Mouse (Mus musculus) embryonic facial prominence, embryonic 11.5 days (tissue): Measurements from ENCODE around the gene Stk10. TPM values are rescaled to one million over a fixed set of nuclear protein-coding genes. Genes with fewer than 3 reads are reported as not detected.

ENCODE experiments used
- ATAC-seq: fragments of 200-750 bp; cut with Nextera tagmentation; replicated peaks from 2 replicates; pipeline ENCODE4 v1.8.0; 2017; ENCODE audit warnings: low read depth; ENCODE audit not compliant: insufficient number of reproducible peaks, low FRiP score, low TSS enrichment
- DNase-seq: peaks from one replicate; pipeline ENCODE4 v3.0.0-alpha.2; 2015; ENCODE audit warnings: low spot score
- H3K27ac ChIP-seq: fragments of 300-500 bp; sonication (generic); replicated peaks from 2 replicates; pipeline ENCODE4 v1.5.1; 2014; ENCODE audit warnings: mild to moderate bottlenecking, low read depth, low read length, control low read depth
- H3K27me3 ChIP-seq: fragments of 300-500 bp; sonication (generic); 2 replicates; pipeline ENCODE4 v1.6.1; 2014; ENCODE audit warnings: mild to moderate bottlenecking, low read length, moderate library complexity, mixed read lengths; ENCODE audit not compliant: control insufficient read depth, insufficient read depth
- H3K36me3 ChIP-seq: fragments of 300-500 bp; sonication (generic); replicated peaks from 2 replicates; pipeline ENCODE4 v1.6.1; 2014; ENCODE audit warnings: low read depth, mild to moderate bottlenecking, low read length, moderate library complexity, mixed read lengths; ENCODE audit not compliant: control insufficient read depth, insufficient read depth
- H3K4me1 ChIP-seq: fragments of 300-500 bp; sonication (generic); 2 replicates; pipeline ENCODE4 v1.6.1; 2014; ENCODE audit warnings: low read length, mixed read lengths; ENCODE audit not compliant: control insufficient read depth, insufficient read depth
- H3K4me2 ChIP-seq: fragments of 300-500 bp; sonication (generic); 2 replicates; pipeline ENCODE4 v1.6.1; 2014; ENCODE audit warnings: low read depth, mild to moderate bottlenecking, control low read depth, low read length, moderate library complexity
- H3K4me3 ChIP-seq: fragments of 300-500 bp; sonication (generic); 2 replicates; pipeline ENCODE4 v1.5.1; 2014; ENCODE audit warnings: low read depth, low read length, control low read depth
- H3K9ac ChIP-seq: fragments of 300-500 bp; sonication (generic); replicated peaks from 2 replicates; pipeline ENCODE4 v1.6.1; 2014; ENCODE audit warnings: mild to moderate bottlenecking, control low read depth, low read length
- H3K9me3 ChIP-seq: fragments of 300-500 bp; sonication (generic); replicated peaks from 2 replicates; pipeline ENCODE4 v1.6.1; 2016; ENCODE audit warnings: mild to moderate bottlenecking, low read length, inconsistent platforms, mixed read lengths; ENCODE audit not compliant: control insufficient read depth
- WGBS: fragments of 180-500 bp; shearing (Covaris S2); extraction: QIAGEN DNeasy Blood & Tissue Kit; methylation state at CpG from one replicate; pipeline ENCODE4 v1.1.7; 2014; 5-methylcytosine and 5-hydroxymethylcytosine counted together
- polyA plus RNA-seq: library from polyadenylated mRNA; unstranded; fragments of >200 nt; fragmentation: Nextera tagmentation; extraction: Ambion mirVana; gene quantifications from 2 replicates; pipeline ENCODE4 v1.2.1, GENCODE M21; 2014

Stk10 gene
- polyA plus RNA-seq, 1 experiment from 2014 or later = 1.4 TPM

DNA sequence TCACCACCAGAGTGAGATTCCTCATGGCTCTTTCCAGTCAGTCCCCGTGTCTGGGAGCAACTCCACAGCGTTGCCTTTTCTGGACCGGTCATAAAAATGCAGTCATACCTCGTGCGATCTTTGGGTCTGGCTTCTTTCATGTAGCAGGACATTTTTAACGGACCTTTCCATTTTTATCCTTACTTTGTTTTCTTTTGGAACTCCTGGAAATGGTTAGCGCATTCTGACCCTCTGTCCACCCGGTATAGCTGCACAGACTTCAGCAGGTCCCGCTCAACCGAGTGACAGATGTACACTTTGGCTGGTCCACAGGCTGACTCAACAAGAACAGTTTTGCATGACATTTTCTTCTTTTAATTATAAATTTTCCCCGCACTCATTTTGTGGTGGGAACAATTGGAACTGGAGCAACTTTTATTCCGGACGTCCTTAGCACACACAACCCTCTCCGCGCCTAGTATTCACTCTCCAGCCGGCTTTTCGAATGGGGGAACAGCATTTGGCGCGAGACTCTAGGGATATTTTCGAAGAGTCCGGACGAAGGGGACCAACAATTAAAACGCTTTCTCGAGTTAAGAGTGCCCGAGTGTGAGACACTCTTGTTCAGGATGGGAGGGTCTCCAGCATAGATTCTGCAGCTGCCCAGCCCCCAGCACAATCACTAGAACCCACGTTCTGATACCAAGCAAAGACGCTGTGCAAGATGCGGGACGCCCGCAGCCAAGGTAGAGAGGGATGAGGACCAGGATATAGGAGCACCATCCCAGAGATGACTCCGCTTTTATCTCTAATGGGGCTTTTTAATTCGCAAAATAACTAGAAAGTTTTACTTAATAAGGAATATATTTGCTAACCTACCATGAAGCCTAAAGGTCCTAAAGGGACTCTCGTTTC lies 987 bp upstream of the Stk10 start, which contains the start of gene Efcab9:
Gene Efcab9, minus strand, starts transcription at position 211 of the 894 bp plus-strand sequence.
- ATAC-seq (no peak), DNase-seq (peak; percentile 24)
- H3K4me3 ChIP-seq = peak within 1 kb of the TSS; percentile 59
- H3K36me3 ChIP-seq = no peaks in the 10 kb centered on the region
- no peaks in the 10 kb centered on the region; the same call in none of the 2 replicates for H3K4me1 ChIP-seq
- 6% methylated on average over 33 of the region's 33 CpGs for WGBS
- peak within 1 kb of the TSS; percentile 98 for H3K4me2 ChIP-seq
- H3K9me3 ChIP-seq = no peaks in the 10 kb centered on the region
- H3K9ac ChIP-seq = peak within 1 kb of the TSS; percentile 38
- no peak within 1 kb of the TSS for H3K27ac ChIP-seq
- 0 out of 2 replicates have a peak, but pooled peaks cover 2% of the 10 kb centered on the region for H3K27me3 ChIP-seq

GRCm38 (mm10) chr11:32533482-32534261 lies 567 bp downstream of the Stk10 start:
- DNase-seq (peak; percentile 32), ATAC-seq (peak; percentile 12; the same call in 1 of the 2 replicates)
- no peaks in the 10 kb centered on the region for H3K9me3 ChIP-seq
- H3K27me3 ChIP-seq = 0 out of 2 replicates have a peak, but pooled peaks cover 2% of the 10 kb centered on the region
- H3K4me3 ChIP-seq = peak overlapping the region; percentile 59
- H3K36me3 ChIP-seq = no peaks in the 10 kb centered on the region
- WGBS = under 1% methylated on average over 24 of the region's 24 CpGs
- H3K9ac ChIP-seq = peak overlapping the region; percentile 38
- no peak overlapping the region for H3K27ac ChIP-seq
- peak overlapping the region; percentile 98 for H3K4me2 ChIP-seq
- H3K4me1 ChIP-seq = no peaks in the 10 kb centered on the region; the same call in none of the 2 replicates

- Histone ChIP-seq H3K9me3 (no peaks in the 10 kb centered on the region), H3K27ac (no peak overlapping the region), H3K4me3 (no peak overlapping the region), H3K9ac (no peak overlapping the region), H3K27me3 (0 out of 2 replicates have a peak, but pooled peaks cover 2% of the 10 kb centered on the region), H3K4me1 (no peaks in the 10 kb centered on the region; the same call in none of the 2 replicates), H3K4me2 (no peak overlapping the region; the same call in 1 of the 2 replicates), H3K36me3 (no peaks in the 10 kb centered on the region)
- 72% methylated on average over 7 of the region's 7 CpGs for WGBS
- no peak for ATAC-seq
- no peak for DNase-seq
These were observed 1.5 kb downstream of the Stk10 start for GRCm38 (mm10) chr11:32534453-32535075.

- no peak for ATAC-seq
- 91% methylated on average over 4 of the region's 4 CpGs for WGBS
These were observed 2.5 kb downstream of the Stk10 start for GRCm38 (mm10) chr11:32535646-32536045.

GRCm38 (mm10) chr11:32536954-32537353 lies 3.8 kb downstream of the Stk10 start:
- Histone ChIP-seq H3K4me3 (no peak overlapping the region), H3K9me3 (no peaks in the 10 kb centered on the region), H3K9ac (no peak overlapping the region), H3K27ac (no peak overlapping the region), H3K27me3 (0 out of 2 replicates have a peak, but pooled peaks cover 2% of the 10 kb centered on the region), H3K4me1 (no peaks in the 10 kb centered on the region; the same call in none of the 2 replicates), H3K36me3 (no peaks in the 10 kb centered on the region), H3K4me2 (no peak overlapping the region)
- WGBS = 38% methylated on average over 7 of the region's 7 CpGs
- ATAC-seq (no peak), DNase-seq (no peak)

More at GRCm38 (mm10) chr11:32535646-32536045, 2.5 kb downstream of the Stk10 start:
- no peak for DNase-seq
- Histone ChIP-seq H3K4me1 (no peaks in the 10 kb centered on the region; the same call in none of the 2 replicates), H3K4me3 (no peak overlapping the region), H3K36me3 (no peaks in the 10 kb centered on the region), H3K27me3 (0 out of 2 replicates have a peak, but pooled peaks cover 2% of the 10 kb centered on the region), H3K9me3 (no peaks in the 10 kb centered on the region), H3K9ac (no peak overlapping the region), H3K27ac (no peak overlapping the region), H3K4me2 (no peak overlapping the region)

GRCm38 (mm10) chr11:32538435-32538834 lies 5.3 kb downstream of the Stk10 start:
- Histone ChIP-seq H3K4me1 (no peaks in the 10 kb centered on the region; the same call in 1 of the 2 replicates), H3K9me3 (no peaks in the 10 kb centered on the region), H3K4me3 (no peak overlapping the region), H3K9ac (no peak overlapping the region), H3K36me3 (no peaks in the 10 kb centered on the region), H3K27ac (no peak overlapping the region), H3K27me3 (0 out of 2 replicates have a peak, but pooled peaks cover 2% of the 10 kb centered on the region), H3K4me2 (no peak overlapping the region)
- DNase-seq (no peak), ATAC-seq (no peak)
- 60% methylated on average over 6 of the region's 6 CpGs for WGBS

DNA sequence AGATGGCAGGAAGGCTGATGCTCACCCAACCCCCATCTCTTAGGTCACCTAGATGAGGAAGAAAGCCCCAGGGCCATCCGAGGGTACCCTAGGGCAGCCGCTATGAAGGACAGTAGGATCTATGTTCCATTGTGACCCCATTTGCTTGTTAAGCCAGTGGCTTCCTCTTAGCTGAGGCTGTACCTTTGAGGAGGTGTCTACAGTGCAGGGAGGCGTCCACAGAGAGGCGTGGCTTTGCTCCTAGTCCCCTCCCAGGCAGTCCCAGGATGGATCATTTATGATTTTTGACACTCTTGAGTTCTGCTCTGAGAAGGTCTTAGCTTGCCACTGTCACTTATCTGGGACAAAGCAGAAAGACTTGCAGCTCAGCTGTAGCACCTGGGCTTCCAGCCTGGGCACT lies 5.7 kb downstream of the Stk10 start:
- 75% methylated on average over 4 of the region's 4 CpGs for WGBS
- no peak overlapping the region for H3K9ac ChIP-seq
- no peak overlapping the region for H3K4me2 ChIP-seq
- ATAC-seq (no peak), DNase-seq (no peak)
- H3K36me3 ChIP-seq = no peaks in the 10 kb centered on the region
- no peaks in the 10 kb centered on the region for H3K9me3 ChIP-seq
- no peak overlapping the region for H3K4me3 ChIP-seq
- H3K27me3 ChIP-seq = 0 out of 2 replicates have a peak, but pooled peaks cover 2% of the 10 kb centered on the region
- no peaks in the 10 kb centered on the region; the same call in 1 of the 2 replicates for H3K4me1 ChIP-seq
- H3K27ac ChIP-seq = no peak overlapping the region
